Mouse (Mus musculus): ENCODE data around the gene Ccz1. TPM values are rescaled to one million over a fixed set of nuclear protein-coding genes. Genes with fewer than 3 reads are reported as not detected.
A peak's percentile ranks its signal among the peaks of the same experiment; 100 is the strongest.

Ccz1 gene
- total and polyA plus RNA-seq, 3 experiments = 9.3 to 29.6 (median 25.0) TPM

GRCm38 (mm10) chr5:144002461-144003192, 12.1 kb downstream of the Ccz1 start:
- intact Hi-C loops (cut with DNase I) = no loop called here
- Histone ChIP-seq H3K4me3 (no peak overlapping the region), H3K27ac (no peak overlapping the region), H3K36me3 (ENCODE audit: control insufficient read depth, insufficient read depth, low read length) (no peaks in the 10 kb centered on the region), H3K9ac (ENCODE audit: low read depth, low read length) (no peak overlapping the region), H3K4me1 (ENCODE audit: control insufficient read depth, insufficient read depth, low read length) (no peaks in the 10 kb centered on the region), H3K27me3 (ENCODE audit: control insufficient read depth, insufficient read depth, low read length) (no peaks in the 10 kb centered on the region), H3K79me2 (replicated peaks; ENCODE audit: control insufficient read depth, insufficient read depth, low read length) (no peaks in the 10 kb centered on the region)
- DNase-seq = no peak
- TF ChIP-seq POLR2A (IDR thresholded peaks at IDR 0.05; ENCODE audit: insufficient read depth, low read depth, low read length) (no peak), EP300 (IDR thresholded peaks at IDR 0.05; ENCODE audit: insufficient read depth, low read depth, low read length) (no peak), CTCF (IDR thresholded peaks at IDR 0.05) (no peak)
- WGBS = 86% methylated on average over 15 of the region's 15 CpGs

- no peak for DNase-seq
- H3K79me2 ChIP-seq (replicated peaks; ENCODE audit: control insufficient read depth, insufficient read depth, low read length) = no peaks in the 10 kb centered on the region
- WGBS = 85% methylated on average over 1 of the region's 1 CpGs
- H3K27me3 ChIP-seq (ENCODE audit: control insufficient read depth, insufficient read depth, low read length) = no peaks in the 10 kb centered on the region
- no peak overlapping the region for H3K4me3 ChIP-seq
- no peak for TF ChIP-seq EP300 (IDR thresholded peaks at IDR 0.05; ENCODE audit: insufficient read depth, low read depth, low read length)
- TF ChIP-seq CTCF (IDR thresholded peaks at IDR 0.05) = peak; percentile 46
- no peak for TF ChIP-seq POLR2A (IDR thresholded peaks at IDR 0.05; ENCODE audit: insufficient read depth, low read depth, low read length)
- intact Hi-C loops (cut with DNase I) = no loop called here
- no peak overlapping the region for H3K9ac ChIP-seq (ENCODE audit: low read depth, low read length)
- no peak overlapping the region for H3K27ac ChIP-seq
- no peaks in the 10 kb centered on the region for H3K4me1 ChIP-seq (ENCODE audit: control insufficient read depth, insufficient read depth, low read length)
- H3K36me3 ChIP-seq (ENCODE audit: control insufficient read depth, insufficient read depth, low read length) = no peaks in the 10 kb centered on the region
Observed at GRCm38 (mm10) chr5:143999409-143999808, 15.3 kb downstream of the Ccz1 start.

- no peaks in the 10 kb centered on the region; the same call in 1 of the 2 replicates for H3K36me3 ChIP-seq (ENCODE audit: control insufficient read depth, insufficient read depth, low read length)
Observed at GRCm38 (mm10) chr5:143994632-143995365, 19.9 kb downstream of the Ccz1 start.

GRCm38 (mm10) chr5:143993849-143994248, 20.8 kb downstream of the Ccz1 start:
- no peaks in the 10 kb centered on the region for H3K79me2 ChIP-seq (replicated peaks; ENCODE audit: control insufficient read depth, insufficient read depth, low read length)
- H3K27me3 ChIP-seq (ENCODE audit: control insufficient read depth, insufficient read depth, low read length) = no peaks in the 10 kb centered on the region
- H3K9ac ChIP-seq (ENCODE audit: low read depth, low read length) = no peak overlapping the region
- 81% methylated on average over 5 of the region's 5 CpGs for WGBS
- TF ChIP-seq POLR2A (IDR thresholded peaks at IDR 0.05; ENCODE audit: insufficient read depth, low read depth, low read length) = no peak
- H3K27ac ChIP-seq = no peak overlapping the region
- H3K4me3 ChIP-seq = no peak overlapping the region
- H3K36me3 ChIP-seq (ENCODE audit: control insufficient read depth, insufficient read depth, low read length) = no peaks in the 10 kb centered on the region; the same call in 1 of the 2 replicates
- intact Hi-C loops (cut with DNase I) = no loop called here
- no peaks in the 10 kb centered on the region for H3K4me1 ChIP-seq (ENCODE audit: control insufficient read depth, insufficient read depth, low read length)
- no peak for DNase-seq

More at GRCm38 (mm10) chr5:143994632-143995365, 19.9 kb downstream of the Ccz1 start:
- 59% methylated on average over 11 of the region's 11 CpGs for WGBS
- no peak overlapping the region for H3K4me3 ChIP-seq
- H3K27ac ChIP-seq = no peak overlapping the region
- no peak for DNase-seq
- H3K9ac ChIP-seq (ENCODE audit: low read depth, low read length) = no peak overlapping the region
- H3K4me1 ChIP-seq (ENCODE audit: control insufficient read depth, insufficient read depth, low read length) = no peaks in the 10 kb centered on the region
- no peaks in the 10 kb centered on the region for H3K79me2 ChIP-seq (replicated peaks; ENCODE audit: control insufficient read depth, insufficient read depth, low read length)
- TF ChIP-seq EP300 (IDR thresholded peaks at IDR 0.05; ENCODE audit: insufficient read depth, low read depth, low read length) (no peak), CTCF (IDR thresholded peaks at IDR 0.05) (no peak), POLR2A (IDR thresholded peaks at IDR 0.05; ENCODE audit: insufficient read depth, low read depth, low read length) (no peak)
- intact Hi-C loops (cut with DNase I) = no loop called here
- no peaks in the 10 kb centered on the region for H3K27me3 ChIP-seq (ENCODE audit: control insufficient read depth, insufficient read depth, low read length)

GRCm38 (mm10) chr5:143993260-143993659, 21.4 kb downstream of the Ccz1 start:
- H3K27me3 ChIP-seq (ENCODE audit: control insufficient read depth, insufficient read depth, low read length) = no peaks in the 10 kb centered on the region
- no peak for DNase-seq
- no peaks in the 10 kb centered on the region; the same call in 1 of the 2 replicates for H3K36me3 ChIP-seq (ENCODE audit: control insufficient read depth, insufficient read depth, low read length)
- no peaks in the 10 kb centered on the region for H3K79me2 ChIP-seq (replicated peaks; ENCODE audit: control insufficient read depth, insufficient read depth, low read length)
- 88% methylated on average over 8 of the region's 8 CpGs for WGBS
- no peaks in the 10 kb centered on the region for H3K4me1 ChIP-seq (ENCODE audit: control insufficient read depth, insufficient read depth, low read length)
- no peak for TF ChIP-seq CTCF (IDR thresholded peaks at IDR 0.05)
- TF ChIP-seq EP300 (IDR thresholded peaks at IDR 0.05; ENCODE audit: insufficient read depth, low read depth, low read length) = no peak
- intact Hi-C loops (cut with DNase I) = no loop called here
- H3K9ac ChIP-seq (ENCODE audit: low read depth, low read length) = no peak overlapping the region
- H3K4me3 ChIP-seq = no peak overlapping the region
- H3K27ac ChIP-seq = no peak overlapping the region

- H3K36me3 ChIP-seq (ENCODE audit: control insufficient read depth, insufficient read depth, low read length) = no peaks in the 10 kb centered on the region; the same call in 1 of the 2 replicates
- 82% methylated on average over 10 of the region's 10 CpGs for WGBS
- H3K4me1 ChIP-seq (ENCODE audit: control insufficient read depth, insufficient read depth, low read length) = no peaks in the 10 kb centered on the region
- no peaks in the 10 kb centered on the region for H3K27me3 ChIP-seq (ENCODE audit: control insufficient read depth, insufficient read depth, low read length)
- H3K9ac ChIP-seq (ENCODE audit: low read depth, low read length) = no peak overlapping the region
- TF ChIP-seq CTCF (IDR thresholded peaks at IDR 0.05) = no peak
- TF ChIP-seq POLR2A (IDR thresholded peaks at IDR 0.05; ENCODE audit: insufficient read depth, low read depth, low read length) = no peak
- TF ChIP-seq EP300 (IDR thresholded peaks at IDR 0.05; ENCODE audit: insufficient read depth, low read depth, low read length) = no peak
- H3K4me3 ChIP-seq = no peak overlapping the region
- H3K27ac ChIP-seq = no peak overlapping the region
- intact Hi-C loops (cut with DNase I) = no loop called here
- DNase-seq = no peak
- H3K79me2 ChIP-seq (replicated peaks; ENCODE audit: control insufficient read depth, insufficient read depth, low read length) = no peaks in the 10 kb centered on the region
Observed at GRCm38 (mm10) chr5:143992661-143993060, 22.0 kb downstream of the Ccz1 start.

Data from heart, adult 2 months (tissue).